Mouse (Mus musculus) forebrain, embryonic 15.5 days (tissue): ENCODE data around the gene Pcbd1. TPM values are rescaled to one million over a fixed set of nuclear protein-coding genes. Genes with fewer than 3 reads are reported as not detected.

Experiments used
- microRNA-seq: library from miRNA; unstranded; fragments of <30 nt; microRNA quantifications from one replicate; pipeline ENCODE4, GENCODE M21; 2016
- polyA plus RNA-seq: library from polyadenylated mRNA; unstranded; fragments of >200 nt; fragmentation: Nextera tagmentation; extraction: Ambion mirVana; gene quantifications from 2 replicates; pipeline ENCODE4 v1.2.1, GENCODE M21; 2015

The Pcbd1 gene
- polyA plus RNA-seq, 1 experiment from 2014 or later, result 16.5 TPM

Small RNA genes lying within 50 kb of the gene (microRNA-seq; reads per million reads assigned to microRNA genes)
- gene Gm44308, result not detected

Other genes with a start within 250 kb of the Pcbd1 start
- 63.6 and 65.8 TPM in 2 replicates for gene Sgpl1, start 58.4 kb downstream of the Pcbd1 start, polyA plus RNA-seq
- gene Tbata, start 82.6 kb downstream of the Pcbd1 start, polyA plus RNA-seq, result 1.3 and 3.2 TPM in 2 replicates
- 0.13 and 0.20 TPM in 2 replicates for gene Adamts14, start 184.1 kb downstream of the Pcbd1 start, polyA plus RNA-seq
- gene Prf1, start 208.5 kb downstream of the Pcbd1 start, polyA plus RNA-seq, result not detected in 2 replicates